Mouse (Mus musculus): Measurements from ENCODE around the gene Chrd. TPM values are rescaled to one million over a fixed set of nuclear protein-coding genes. Genes with fewer than 3 reads are reported as not detected.
A peak's percentile ranks its signal among the peaks of the same experiment; 100 is the strongest.

The Chrd gene
- polyA plus RNA-seq (2011; ENCODE audit: insufficient read depth, insufficient read length, low read depth, missing spikeins) = 1.1 and 1.2 TPM in 2 replicates

- Histone ChIP-seq H3K4me3 (ENCODE audit: low read depth, low read length) (peak within 1 kb of the TSS; percentile 45), H3K4me1 (ENCODE audit: control insufficient read depth, insufficient read depth, low read length) (peaks cover 2% of the 10 kb centered on the region), H3K27ac (ENCODE audit: insufficient read depth, low read length) (no peak within 1 kb of the TSS), H3K36me3 (ENCODE audit: control insufficient read depth, insufficient read depth, low read length, poor library complexity, severe bottlenecking) (no peaks in the 10 kb centered on the region), H3K9me3 (replicated peaks; ENCODE audit: control insufficient read depth, insufficient read depth, low read length, poor library complexity, severe bottlenecking) (no peaks in the 10 kb centered on the region), H3K9ac (ENCODE audit: low read depth, poor library complexity, severe bottlenecking) (peak within 1 kb of the TSS; percentile 84), H3K27me3 (ENCODE audit: control insufficient read depth, insufficient read depth, low read length, poor library complexity, severe bottlenecking) (peaks cover 3% of the 10 kb centered on the region; the same call in 1 of the 2 replicates)
- TF ChIP-seq POLR2A (IDR thresholded peaks at IDR 0.05; ENCODE audit: insufficient read depth, low read length) = no peak
- TF ChIP-seq CTCF (IDR thresholded peaks at IDR 0.05; ENCODE audit: low read depth, low read length) = no peak
- no peak for TF ChIP-seq EP300 (IDR thresholded peaks at IDR 0.05; ENCODE audit: insufficient read depth, low read depth, low read length)
Measured at GRCm38 (mm10) chr16:20732925-20733730, at the start of gene Chrd. TSS of gene Chrd (plus strand) at chr16:20733127.

GRCm38 (mm10) chr16:20690774-20691173, 42.2 kb upstream of the Chrd start:
- TF ChIP-seq EP300 (IDR thresholded peaks at IDR 0.05; ENCODE audit: insufficient read depth, low read depth, low read length) = no peak
- TF ChIP-seq CTCF (IDR thresholded peaks at IDR 0.05; ENCODE audit: low read depth, low read length) = no peak
- no peak for TF ChIP-seq POLR2A (IDR thresholded peaks at IDR 0.05; ENCODE audit: insufficient read depth, low read length)

GRCm38 (mm10) chr16:20691617-20692016, 41.3 kb upstream of the Chrd start:
- TF ChIP-seq EP300 (IDR thresholded peaks at IDR 0.05; ENCODE audit: insufficient read depth, low read depth, low read length) = no peak
- no peak for TF ChIP-seq CTCF (IDR thresholded peaks at IDR 0.05; ENCODE audit: low read depth, low read length)
- no peak for TF ChIP-seq POLR2A (IDR thresholded peaks at IDR 0.05; ENCODE audit: insufficient read depth, low read length)
- Histone ChIP-seq H3K4me1 (ENCODE audit: control insufficient read depth, insufficient read depth, low read length) (peaks cover 3% of the 10 kb centered on the region), H3K9me3 (replicated peaks; ENCODE audit: control insufficient read depth, insufficient read depth, low read length, poor library complexity, severe bottlenecking) (no peaks in the 10 kb centered on the region), H3K9ac (ENCODE audit: low read depth, poor library complexity, severe bottlenecking) (no peak overlapping the region), H3K4me3 (ENCODE audit: low read depth, low read length) (no peak overlapping the region), H3K27me3 (ENCODE audit: control insufficient read depth, insufficient read depth, low read length, poor library complexity, severe bottlenecking) (no peaks in the 10 kb centered on the region), H3K36me3 (ENCODE audit: control insufficient read depth, insufficient read depth, low read length, poor library complexity, severe bottlenecking) (peaks cover 43% of the 10 kb centered on the region), H3K27ac (ENCODE audit: insufficient read depth, low read length) (peak overlapping the region; percentile 41)

More at GRCm38 (mm10) chr16:20690774-20691173, 42.2 kb upstream of the Chrd start:
- Histone ChIP-seq H3K4me3 (ENCODE audit: low read depth, low read length) (no peak overlapping the region), H3K27me3 (ENCODE audit: control insufficient read depth, insufficient read depth, low read length, poor library complexity, severe bottlenecking) (no peaks in the 10 kb centered on the region), H3K4me1 (ENCODE audit: control insufficient read depth, insufficient read depth, low read length) (peaks cover 3% of the 10 kb centered on the region), H3K9me3 (replicated peaks; ENCODE audit: control insufficient read depth, insufficient read depth, low read length, poor library complexity, severe bottlenecking) (no peaks in the 10 kb centered on the region), H3K9ac (ENCODE audit: low read depth, poor library complexity, severe bottlenecking) (no peak overlapping the region), H3K36me3 (ENCODE audit: control insufficient read depth, insufficient read depth, low read length, poor library complexity, severe bottlenecking) (peaks cover 50% of the 10 kb centered on the region), H3K27ac (ENCODE audit: insufficient read depth, low read length) (0 out of 2 replicates have a peak overlapping the region, but pooled peaks have one; percentile 26)

GRCm38 (mm10) chr16:20692241-20692965, 40.5 kb upstream of the Chrd start:
- Histone ChIP-seq H3K9ac (ENCODE audit: low read depth, poor library complexity, severe bottlenecking) (no peak overlapping the region), H3K27ac (ENCODE audit: insufficient read depth, low read length) (peak overlapping the region; percentile 41; the same call in 1 of the 2 replicates), H3K4me3 (ENCODE audit: low read depth, low read length) (no peak overlapping the region)

GRCm38 (mm10) chr16:20693111-20693701, 39.7 kb upstream of the Chrd start, which contains the start of gene Fam131a:
TSS of gene Fam131a (plus strand) at chr16:20693241.
- no peaks in the 10 kb centered on the region for H3K9me3 ChIP-seq (replicated peaks; ENCODE audit: control insufficient read depth, insufficient read depth, low read length, poor library complexity, severe bottlenecking)
- no peaks in the 10 kb centered on the region for H3K27me3 ChIP-seq (ENCODE audit: control insufficient read depth, insufficient read depth, low read length, poor library complexity, severe bottlenecking)
- peaks cover 3% of the 10 kb centered on the region for H3K4me1 ChIP-seq (ENCODE audit: control insufficient read depth, insufficient read depth, low read length)
- peak within 1 kb of the TSS; percentile 47 for H3K9ac ChIP-seq (ENCODE audit: low read depth, poor library complexity, severe bottlenecking)
- no peak for TF ChIP-seq POLR2A (IDR thresholded peaks at IDR 0.05; ENCODE audit: insufficient read depth, low read length)
- TF ChIP-seq CTCF (IDR thresholded peaks at IDR 0.05; ENCODE audit: low read depth, low read length) = no peak
- no peak for TF ChIP-seq EP300 (IDR thresholded peaks at IDR 0.05; ENCODE audit: insufficient read depth, low read depth, low read length)
- peak within 1 kb of the TSS; percentile 41 for H3K27ac ChIP-seq (ENCODE audit: insufficient read depth, low read length)
- peak within 1 kb of the TSS; percentile 88 for H3K4me3 ChIP-seq (ENCODE audit: low read depth, low read length)
- peaks cover 28% of the 10 kb centered on the region for H3K36me3 ChIP-seq (ENCODE audit: control insufficient read depth, insufficient read depth, low read length, poor library complexity, severe bottlenecking)

More at GRCm38 (mm10) chr16:20692241-20692965, 40.5 kb upstream of the Chrd start:
- peaks cover 3% of the 10 kb centered on the region for H3K4me1 ChIP-seq (ENCODE audit: control insufficient read depth, insufficient read depth, low read length)
- no peaks in the 10 kb centered on the region for H3K27me3 ChIP-seq (ENCODE audit: control insufficient read depth, insufficient read depth, low read length, poor library complexity, severe bottlenecking)
- TF ChIP-seq CTCF (IDR thresholded peaks at IDR 0.05; ENCODE audit: low read depth, low read length) (no peak), POLR2A (IDR thresholded peaks at IDR 0.05; ENCODE audit: insufficient read depth, low read length) (no peak), EP300 (IDR thresholded peaks at IDR 0.05; ENCODE audit: insufficient read depth, low read depth, low read length) (no peak)
- no peaks in the 10 kb centered on the region for H3K9me3 ChIP-seq (replicated peaks; ENCODE audit: control insufficient read depth, insufficient read depth, low read length, poor library complexity, severe bottlenecking)
- H3K36me3 ChIP-seq (ENCODE audit: control insufficient read depth, insufficient read depth, low read length, poor library complexity, severe bottlenecking) = peaks cover 35% of the 10 kb centered on the region

All from ES-Bruce4 (cell line).